Mouse (Mus musculus): ENCODE measurements at regions not wholly inside any gene's neighbourhood (a gene's known extent, or its start where the extent isn't known, plus 50 kb on each side); places are given as distances from the start of the nearest gene placed in this dataset.

DNA sequence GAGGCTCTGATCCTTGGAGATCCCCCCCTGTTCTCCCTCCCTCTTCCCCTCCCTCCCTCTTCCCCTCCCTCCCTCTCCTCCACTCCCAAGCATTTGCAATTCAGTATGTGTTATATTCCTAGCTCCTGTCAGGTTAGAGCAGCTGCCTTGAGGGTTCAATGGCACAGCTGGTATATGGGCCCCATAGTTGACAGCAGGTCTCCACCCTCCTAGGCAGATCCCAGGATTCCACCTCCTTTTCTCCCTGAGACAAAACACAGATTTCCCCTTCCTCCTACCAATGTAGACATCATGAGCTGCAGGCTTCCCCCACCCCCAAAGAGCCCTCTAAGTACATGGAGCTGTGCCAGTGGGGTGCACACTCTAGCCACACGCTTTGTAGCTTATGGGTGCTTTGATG lies 137.8 kb downstream of the Unc5cl start:
- ATAC-seq (replicated peaks; ENCODE audit: low FRiP score, poor library complexity, severe bottlenecking) = no peak

DNA sequence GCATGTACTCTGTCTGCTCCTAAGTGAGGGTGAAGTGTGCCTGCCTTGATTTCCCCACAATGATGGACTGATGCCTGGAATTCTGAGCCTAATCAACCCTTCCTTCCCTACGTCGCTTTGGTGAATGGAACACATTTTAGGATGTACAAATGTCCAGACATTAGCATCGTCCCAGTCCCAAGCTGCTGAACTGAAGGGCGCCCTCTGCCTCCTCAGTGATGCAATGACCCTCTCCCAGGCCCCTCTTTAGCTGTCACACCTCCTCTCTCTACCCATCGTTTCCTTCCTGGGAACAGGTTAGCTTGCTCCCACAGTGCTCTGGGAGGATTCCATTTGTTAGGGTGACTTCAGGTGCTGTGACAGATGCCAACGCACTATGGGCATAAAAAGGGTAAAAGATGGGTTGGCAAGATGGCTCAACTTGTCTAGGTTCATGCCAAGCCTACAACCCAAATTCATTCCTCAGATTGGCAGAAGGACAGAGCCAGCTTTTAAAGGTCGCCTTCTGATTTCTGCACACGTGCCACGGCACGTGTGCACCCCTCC lies 140.8 kb downstream of the Unc5cl start:
- no peak for ATAC-seq (replicated peaks; ENCODE audit: low FRiP score, poor library complexity, severe bottlenecking)

DNA sequence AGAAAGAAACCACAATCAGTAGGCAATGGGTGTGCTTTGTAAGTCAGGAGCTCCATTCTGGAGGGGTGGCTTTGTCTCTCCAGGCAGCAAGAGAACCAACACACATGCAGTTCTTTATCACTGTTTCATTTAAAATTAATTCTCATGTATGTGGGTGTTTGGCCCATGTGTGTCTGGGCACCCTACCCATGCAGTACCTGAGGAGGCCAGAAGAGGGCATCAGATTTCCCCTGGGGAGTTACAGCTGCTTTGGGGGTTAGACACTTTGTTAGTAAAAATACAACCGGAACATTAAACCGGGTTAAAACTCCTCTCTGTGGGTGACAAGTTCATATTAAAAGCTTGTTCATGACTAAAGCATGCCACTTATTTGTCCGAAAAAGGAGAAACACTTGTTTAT lies 141.7 kb downstream of the Unc5cl start:
- no peak for ATAC-seq (replicated peaks; ENCODE audit: low FRiP score, poor library complexity, severe bottlenecking)

DNA sequence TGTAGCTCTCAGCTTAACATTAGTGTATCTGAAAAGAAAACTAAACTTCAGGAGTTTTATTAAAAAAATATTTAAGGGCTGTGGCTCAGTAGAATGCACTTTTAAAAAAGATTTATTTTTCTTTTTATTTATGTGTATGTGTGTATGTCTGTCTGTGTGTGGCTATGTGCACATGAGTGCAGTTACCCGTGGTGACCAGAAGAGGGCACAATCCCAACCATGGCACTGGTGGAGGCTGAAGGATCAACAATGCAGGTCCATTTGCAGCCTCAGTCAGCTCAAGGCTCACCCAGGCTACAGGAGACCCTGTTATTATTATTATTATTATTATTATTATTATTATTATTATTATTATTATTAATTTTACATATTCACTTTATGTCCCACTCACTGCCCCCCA lies 142.6 kb downstream of the Unc5cl start:
- no peak for ATAC-seq (replicated peaks; ENCODE audit: low FRiP score, poor library complexity, severe bottlenecking)

DNA sequence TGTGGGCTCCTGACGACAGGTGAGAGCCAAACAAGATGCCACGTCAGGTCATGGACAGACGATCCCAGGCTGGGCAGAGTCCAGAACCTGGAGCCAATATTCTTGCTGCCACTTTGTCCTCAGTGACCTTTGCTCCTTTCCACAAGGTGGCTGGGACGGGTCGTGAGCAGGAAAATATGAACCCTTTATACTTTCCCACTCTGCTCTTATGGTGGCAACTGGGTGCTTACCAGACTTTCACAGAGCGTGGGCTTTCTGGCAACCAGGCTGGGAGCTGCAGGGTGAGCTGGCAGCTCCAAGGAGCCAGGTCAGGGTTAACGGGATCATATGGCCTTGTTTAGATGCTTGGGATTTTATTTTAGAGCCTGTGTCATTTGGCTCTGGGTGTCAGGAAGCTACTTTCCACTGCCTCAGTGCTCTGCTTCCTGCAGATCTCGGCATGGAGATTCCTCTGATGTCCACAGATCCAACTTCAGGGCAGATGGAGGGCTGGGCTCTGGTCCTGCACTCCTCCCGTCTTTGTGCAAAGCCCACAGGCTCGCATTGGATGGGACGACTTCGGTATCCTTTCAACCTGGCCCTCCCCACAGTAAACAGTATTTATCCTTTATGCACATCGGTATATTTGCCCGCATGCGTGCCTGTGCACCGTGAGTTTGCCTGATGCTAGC lies 143.9 kb downstream of the Unc5cl start:
- no peak for ATAC-seq (replicated peaks; ENCODE audit: low FRiP score, poor library complexity, severe bottlenecking)

DNA sequence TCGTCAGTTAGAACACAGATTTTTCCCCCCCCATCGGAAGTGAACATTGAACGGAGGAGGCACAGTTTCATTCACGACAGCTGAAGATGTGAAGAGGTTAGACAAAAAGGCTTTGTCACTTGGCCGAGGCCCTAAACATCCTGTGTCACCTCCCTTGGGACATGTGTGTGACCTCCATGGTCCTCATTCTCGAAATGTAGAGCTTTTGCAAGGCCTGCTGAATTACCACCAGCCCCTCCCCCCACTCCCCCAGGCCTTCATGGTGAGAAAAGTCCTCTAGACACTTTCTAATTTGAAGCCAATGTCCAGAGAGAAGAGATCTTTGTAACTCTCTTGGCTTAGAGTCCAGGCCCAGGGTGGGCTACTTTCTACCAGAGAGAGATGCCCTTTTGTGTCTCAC lies 145.5 kb downstream of the Unc5cl start:
- ATAC-seq (replicated peaks; ENCODE audit: low FRiP score, poor library complexity, severe bottlenecking) = no peak

DNA sequence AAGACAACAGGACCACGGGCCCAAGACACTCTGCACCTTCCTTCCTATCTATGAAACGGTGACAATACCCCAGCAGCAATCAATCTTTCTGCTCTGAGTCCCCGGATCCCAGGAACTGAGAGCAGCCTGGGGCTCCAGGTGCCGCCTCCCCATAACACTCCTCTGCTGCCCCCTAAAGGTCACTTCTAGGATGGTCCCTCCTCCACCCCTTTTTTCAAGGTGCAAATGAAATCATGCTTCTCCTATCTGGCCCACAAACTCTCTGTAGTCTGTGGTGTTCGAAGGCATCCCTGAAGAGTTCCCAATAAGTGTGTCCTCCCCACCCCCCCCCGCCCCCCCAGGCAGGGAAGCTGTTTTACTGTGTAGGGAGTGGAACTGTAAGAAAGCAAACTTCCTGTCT lies 147.9 kb downstream of the Unc5cl start:
- peak; percentile 52; the same call in 1 of the 2 replicates for ATAC-seq (replicated peaks; ENCODE audit: low FRiP score, poor library complexity, severe bottlenecking)

DNA sequence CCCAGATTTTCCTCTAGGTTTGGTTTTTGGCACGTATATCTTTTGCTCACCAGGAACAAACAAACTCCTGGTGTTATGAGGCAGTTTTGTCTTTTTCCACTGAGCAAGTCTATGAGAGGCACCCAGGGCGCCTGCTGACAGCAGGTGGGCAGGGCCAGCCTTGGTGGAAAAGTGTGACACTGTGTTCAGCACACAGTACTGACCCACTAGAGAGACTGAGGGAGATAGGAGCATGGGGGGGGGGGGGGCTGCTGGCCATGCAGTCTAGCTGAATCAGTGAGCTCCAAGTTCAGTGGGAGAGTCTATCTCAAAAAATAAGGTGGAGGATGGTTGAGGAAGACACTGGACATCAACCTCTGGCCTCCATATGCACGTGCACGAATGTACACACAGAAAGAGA lies 152.1 kb downstream of the Unc5cl start:
- no peak for ATAC-seq (replicated peaks; ENCODE audit: low FRiP score, poor library complexity, severe bottlenecking)

DNA sequence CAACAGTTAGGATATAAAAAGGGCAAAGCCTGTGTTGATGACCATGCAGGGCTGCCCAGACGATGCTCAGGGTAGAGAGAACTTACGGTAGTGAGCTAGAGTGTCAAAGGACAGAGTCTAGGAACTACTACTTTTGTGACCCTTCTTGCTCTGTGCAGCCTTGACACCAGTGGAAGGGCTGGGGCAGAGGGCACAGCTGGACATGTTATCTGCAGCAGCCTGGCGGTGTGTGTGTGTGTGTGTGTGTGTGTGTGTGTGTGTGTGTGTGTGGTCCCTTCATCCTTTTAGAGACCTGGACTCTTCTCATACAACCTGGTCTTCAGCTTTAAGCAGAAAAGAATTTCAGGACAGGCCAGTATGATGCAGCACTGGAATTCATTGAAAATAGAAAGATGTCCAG lies 153.6 kb downstream of the Unc5cl start:
- ATAC-seq (replicated peaks; ENCODE audit: low FRiP score, poor library complexity, severe bottlenecking) = no peak

DNA sequence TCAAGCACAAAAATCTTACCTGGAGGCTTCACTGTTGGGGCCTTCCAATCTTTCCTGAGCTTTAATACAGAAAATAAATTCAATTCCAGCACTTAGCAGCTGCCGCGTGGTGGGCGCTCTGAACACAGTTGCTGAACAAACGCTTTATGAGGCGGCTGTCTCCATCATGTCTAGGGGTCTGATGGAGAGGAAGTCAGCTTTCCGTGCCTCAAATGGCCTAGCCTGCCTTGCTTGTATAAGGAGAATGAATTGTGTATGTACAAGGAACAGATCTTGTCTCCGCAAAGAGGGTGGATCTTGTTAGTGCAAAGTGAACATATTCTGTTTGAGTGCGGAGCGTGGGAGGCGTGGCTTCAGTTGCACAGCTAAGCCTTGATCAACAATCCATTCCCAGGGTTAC lies 155.4 kb downstream of the Unc5cl start:
- ATAC-seq (replicated peaks; ENCODE audit: low FRiP score, poor library complexity, severe bottlenecking) = no peak

DNA sequence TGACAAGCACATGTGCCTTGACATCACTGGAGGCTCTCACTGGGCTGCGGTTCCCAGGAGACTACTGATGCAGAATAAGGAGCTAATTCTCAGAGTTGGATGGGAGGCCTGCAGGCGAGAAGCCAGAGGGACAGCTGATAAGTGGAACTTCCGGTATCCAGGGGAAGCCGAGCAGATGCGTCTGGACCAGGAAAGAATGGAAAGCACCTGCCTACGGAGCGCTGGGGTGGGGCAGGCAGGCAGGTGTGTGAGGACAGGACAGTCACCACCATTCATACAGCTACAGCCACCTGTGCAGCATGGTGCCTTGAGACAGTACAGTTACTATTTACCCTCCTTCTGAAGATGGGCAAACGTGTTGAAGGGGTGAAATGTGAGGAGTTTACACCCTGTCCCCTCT lies 156.1 kb downstream of the Unc5cl start:
- no peak for ATAC-seq (replicated peaks; ENCODE audit: low FRiP score, poor library complexity, severe bottlenecking)

DNA sequence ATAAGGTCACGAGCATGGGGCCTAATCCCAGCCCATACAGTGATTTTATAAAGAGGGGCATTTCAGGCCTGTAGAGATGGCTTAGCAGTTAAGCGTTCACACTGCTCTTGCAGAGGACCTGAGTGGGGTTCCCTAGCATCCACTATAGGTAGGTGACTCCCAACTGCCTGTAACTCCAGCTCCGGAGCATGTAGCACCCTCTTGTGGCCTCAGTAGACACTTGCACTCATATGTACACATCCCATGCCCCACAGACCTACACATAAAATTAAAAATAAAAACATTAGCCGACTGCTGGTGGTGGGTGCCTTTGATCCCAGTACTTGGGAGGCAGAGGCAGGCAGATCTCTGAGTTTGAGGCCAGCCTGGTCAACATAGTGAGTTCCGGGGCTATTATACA lies 158.8 kb downstream of the Unc5cl start:
- no peak for ATAC-seq (replicated peaks; ENCODE audit: low FRiP score, poor library complexity, severe bottlenecking)

DNA sequence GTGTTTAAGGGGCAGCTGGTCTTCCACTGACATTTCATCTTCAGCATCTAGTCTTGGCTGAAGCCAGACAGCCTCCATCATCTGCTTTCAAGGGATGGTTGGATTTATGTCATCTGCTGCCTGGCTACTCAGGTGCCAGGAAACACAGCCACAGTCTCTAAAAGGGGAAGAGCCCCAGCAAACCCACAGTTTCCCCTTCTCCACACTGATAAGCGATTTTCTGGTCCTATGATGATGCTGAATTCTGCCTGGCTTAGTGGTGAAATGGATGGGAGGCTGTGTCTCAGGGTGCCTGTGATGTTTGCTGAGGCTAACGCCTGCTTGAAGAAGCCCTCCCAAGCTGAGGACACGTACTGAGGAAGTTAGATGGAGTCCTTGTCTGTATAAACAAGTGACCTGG lies 160.5 kb downstream of the Unc5cl start:
- no peak for ATAC-seq (replicated peaks; ENCODE audit: low FRiP score, poor library complexity, severe bottlenecking)

DNA sequence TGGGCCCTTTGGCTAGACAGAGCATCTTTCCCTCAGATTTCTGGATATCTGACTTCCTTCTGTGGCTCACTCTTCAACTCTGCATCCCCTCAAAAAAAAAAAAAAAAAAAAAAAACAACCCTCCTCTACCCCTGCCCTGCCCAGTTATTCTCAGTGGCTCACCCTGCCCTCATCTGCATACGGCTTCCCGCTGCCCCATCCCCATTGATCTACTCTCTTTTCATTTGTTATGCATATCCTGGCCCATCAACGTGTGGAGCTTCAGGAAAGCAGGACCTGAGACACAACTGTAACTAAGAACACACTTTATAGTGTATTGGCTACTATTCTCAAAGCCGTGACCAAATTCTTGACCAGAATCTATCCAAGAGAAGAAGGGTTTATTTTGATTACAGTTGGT lies 161.5 kb downstream of the Unc5cl start:
- ATAC-seq (replicated peaks; ENCODE audit: low FRiP score, poor library complexity, severe bottlenecking) = no peak

DNA sequence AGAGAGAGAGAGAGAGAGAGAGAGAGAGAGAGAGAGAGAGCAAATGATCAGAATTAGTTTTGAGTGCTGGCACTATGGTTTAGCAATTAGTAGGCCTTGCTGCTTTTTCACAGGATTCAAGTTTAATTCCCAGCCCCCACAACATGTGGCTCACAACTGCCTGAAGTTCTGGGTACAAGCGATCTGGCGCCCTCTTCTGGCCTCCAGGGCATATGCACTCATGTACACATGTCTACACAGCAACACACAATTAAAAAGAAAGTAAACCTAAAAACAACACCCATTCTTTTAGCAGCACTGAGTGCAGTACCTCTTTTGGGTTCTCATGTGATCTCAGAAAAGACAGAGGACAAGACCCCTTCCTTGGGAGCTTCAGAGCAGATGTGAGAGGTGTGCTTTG lies 166.2 kb downstream of the Unc5cl start:
- no peak for ATAC-seq (replicated peaks; ENCODE audit: low FRiP score, poor library complexity, severe bottlenecking)

DNA sequence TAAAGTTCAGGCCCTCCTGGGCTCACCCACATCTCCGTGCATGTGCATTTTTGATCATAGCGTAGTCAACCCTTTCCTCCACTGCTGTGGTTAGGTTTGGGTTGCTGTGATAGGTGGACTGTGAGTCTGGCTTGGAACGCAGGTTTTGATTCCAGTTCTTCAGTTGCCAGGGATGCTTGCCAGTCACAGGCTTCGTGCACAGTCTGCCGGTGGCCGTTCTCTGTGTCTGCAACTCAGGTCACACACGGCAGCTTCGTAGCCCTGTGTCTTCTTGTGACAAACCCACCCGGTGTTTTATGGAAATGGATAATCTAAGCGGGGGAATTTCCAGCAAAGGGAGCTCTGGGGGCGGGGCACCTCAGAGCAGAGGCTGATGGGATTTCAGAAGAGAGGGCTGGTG lies 167.0 kb downstream of the Unc5cl start:
- no peak for ATAC-seq (replicated peaks; ENCODE audit: low FRiP score, poor library complexity, severe bottlenecking)

DNA sequence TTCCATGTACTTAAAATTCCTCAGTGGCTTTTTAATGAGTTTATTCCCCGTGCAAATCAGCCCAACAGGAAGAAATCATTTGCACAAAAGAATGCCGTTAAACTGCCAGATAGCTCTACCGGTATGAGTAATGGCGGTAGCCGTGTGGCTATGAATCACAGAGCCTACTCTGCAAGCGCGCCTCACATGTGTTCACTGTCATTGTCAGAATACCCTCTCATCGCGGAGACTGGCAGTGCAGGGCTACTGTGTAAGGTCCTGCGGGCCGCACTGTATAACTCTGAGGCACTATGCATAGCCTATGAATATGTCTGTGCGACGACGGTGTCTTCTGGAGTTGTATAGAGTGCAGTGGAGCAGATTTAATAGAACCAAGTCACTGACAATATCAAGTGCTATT lies 170.2 kb downstream of the Unc5cl start:
- ATAC-seq (replicated peaks; ENCODE audit: low FRiP score, poor library complexity, severe bottlenecking) = no peak

DNA sequence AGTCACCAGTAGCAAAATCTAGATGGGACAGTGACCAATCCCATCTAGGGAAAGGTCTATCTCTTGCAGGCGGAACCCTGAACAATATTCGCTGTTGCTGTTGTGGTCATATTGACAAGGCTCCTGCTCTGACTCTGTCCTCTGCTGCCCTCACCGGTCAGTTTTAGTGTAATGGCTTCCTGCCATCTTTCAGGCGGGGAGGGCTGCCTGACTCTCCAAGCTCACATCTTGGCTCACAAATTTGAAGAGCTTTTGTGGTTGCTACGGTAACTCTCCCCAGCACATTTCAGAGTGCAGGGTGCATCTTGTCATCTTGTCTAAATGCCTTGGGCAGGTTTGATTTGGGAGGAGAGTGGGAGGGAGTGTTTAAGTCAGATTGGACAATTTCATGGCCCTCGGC lies 171.3 kb downstream of the Unc5cl start:
- ATAC-seq (replicated peaks; ENCODE audit: low FRiP score, poor library complexity, severe bottlenecking) = no peak

DNA sequence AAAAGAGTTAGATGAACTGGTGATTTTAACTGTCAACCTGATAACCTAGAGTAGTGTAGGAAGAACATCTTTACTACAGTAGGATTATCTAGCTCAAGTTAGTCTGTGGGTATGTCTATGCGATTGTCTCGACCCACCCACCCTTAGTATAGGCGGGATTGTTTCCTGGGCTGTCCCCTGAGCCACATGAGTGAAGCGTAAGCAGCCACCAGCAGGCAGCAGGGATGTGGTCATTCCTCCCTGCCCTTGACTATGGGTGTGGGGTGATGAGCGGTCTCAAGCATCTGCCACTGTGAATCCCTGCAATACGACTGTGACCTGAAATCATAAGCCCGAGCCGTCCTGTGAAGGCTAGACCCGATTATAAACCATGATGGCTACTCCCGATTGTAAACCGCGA lies 184.9 kb downstream of the Unc5cl start:
- ATAC-seq (replicated peaks; ENCODE audit: low FRiP score, poor library complexity, severe bottlenecking) = no peak

DNA sequence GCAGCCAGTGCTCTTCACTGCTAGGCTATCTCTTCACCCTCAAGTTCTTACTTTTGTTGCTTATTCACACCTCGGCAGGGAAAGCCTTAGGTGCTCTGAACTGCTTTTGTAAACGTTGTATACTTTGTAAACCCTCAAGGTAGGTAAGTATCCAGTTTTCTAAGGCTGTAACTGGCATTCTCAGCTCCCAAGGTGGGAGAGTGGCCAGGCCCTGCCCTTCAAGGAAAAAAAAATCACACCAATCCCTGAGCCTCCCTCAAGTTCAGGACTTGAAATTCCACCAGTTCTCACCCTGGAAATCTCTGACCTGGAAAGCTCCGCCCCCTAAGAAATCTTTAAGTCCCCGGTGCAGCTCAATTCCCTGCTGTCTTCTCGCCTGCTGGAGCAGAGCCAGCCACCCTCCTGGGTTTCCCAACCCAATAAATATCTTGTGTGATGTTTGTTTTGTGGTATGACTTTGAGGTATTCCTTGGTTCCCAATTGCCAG lies 188.9 kb downstream of the Unc5cl start:
- ATAC-seq (replicated peaks; ENCODE audit: low FRiP score, poor library complexity, severe bottlenecking) = no peak

DNA sequence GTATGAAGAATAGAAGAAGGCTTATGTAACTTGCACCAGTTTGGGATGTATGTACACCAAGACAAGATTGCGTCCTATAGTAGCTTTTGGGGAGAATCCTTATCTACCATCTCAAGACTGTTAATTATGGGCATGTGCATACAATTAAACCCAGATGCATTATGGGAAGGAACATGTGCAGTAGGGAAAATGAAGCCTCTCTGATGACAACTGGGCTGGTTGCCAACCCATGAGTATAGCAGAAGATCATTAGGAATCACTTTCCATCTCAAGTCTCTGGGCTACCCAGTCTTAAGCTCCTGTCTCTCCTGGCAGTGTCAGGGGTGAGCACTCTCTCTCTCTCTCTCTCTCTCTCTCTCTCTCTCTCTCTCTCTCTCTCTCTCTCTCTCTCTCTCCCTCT lies 190.4 kb downstream of the Unc5cl start:
- ATAC-seq (replicated peaks; ENCODE audit: low FRiP score, poor library complexity, severe bottlenecking) = no peak

DNA sequence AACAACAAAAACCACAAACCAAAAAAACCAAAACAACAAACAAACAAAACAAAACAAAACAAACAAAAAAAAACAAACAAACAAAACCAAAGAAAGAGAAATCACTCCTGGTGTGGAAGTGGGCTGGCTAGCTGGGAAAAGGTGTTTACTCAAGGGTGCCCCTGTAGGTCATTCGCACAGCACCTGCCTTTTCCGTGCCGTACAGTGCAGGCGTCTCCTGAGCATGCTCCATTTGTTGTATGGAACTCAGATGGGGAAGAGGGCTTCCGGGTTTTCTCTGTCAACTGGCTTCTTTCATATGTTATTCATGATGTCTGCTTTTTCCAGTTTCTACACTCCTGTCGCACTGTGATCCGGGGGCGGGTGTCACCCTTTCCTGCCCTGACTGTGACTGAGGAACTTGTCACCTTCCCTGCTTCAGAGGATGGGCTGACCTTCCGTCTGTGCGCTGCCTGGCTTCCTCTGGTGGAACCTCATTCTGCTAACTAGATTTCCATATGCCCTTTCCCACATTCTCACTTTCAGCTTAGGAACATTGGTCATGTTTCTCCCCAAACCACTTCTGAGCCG lies 192.0 kb downstream of the Unc5cl start:
- ATAC-seq (replicated peaks; ENCODE audit: low FRiP score, poor library complexity, severe bottlenecking) = no peak
